ENCODE assay signal across 10 mouse cellular contexts in the genomic region with DNA sequence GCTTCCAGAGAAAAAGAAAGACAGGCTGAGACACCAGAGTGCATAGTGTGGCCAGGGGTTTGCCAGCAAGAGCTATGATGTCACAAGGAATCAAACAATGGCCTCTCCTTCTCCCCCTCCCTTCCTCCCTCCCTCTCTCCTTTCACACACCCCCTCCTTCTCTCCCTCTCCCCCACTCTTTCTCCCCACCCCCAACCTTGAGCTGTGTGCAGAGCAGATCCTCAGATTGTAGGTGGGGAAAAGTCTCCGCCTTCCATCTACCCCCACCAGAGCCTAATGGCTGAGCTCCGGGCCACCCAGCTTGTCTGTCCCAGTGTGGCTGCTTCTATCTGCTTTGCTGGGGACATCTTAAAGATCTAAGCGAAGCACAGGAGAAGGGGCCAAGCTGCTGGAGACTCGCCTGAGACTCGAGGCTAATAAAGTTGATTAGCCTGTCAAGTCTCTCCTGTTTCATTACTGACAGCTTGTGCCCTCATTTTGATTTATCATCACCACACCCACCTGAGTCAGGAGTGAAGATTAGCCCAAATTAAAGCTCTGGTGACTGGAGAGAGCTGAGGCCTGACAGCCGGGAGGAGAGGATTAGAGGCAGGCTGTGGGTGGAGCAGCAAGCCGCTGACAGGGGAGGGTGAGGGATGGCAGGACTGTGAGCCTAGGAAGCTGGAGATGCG.
DNase-seq lines count a peak whose midpoint lies in the region; ATAC-seq and TF ChIP-seq lines count a peak whose summit lies in the region.
"Had no signal": no experiment of that assay in that cellular context is flagged by ENCODE, and none has a peak within 500 bp of the region (broad histone marks: within the 10 kb centered on the region; RNA-seq: fewer than 3 reads in every experiment).

No protein-coding gene starts in this region.

- H3K9ac ChIP-seq in intestine, embryonic 14.5 days (ENCODE audit: low read length) = no peak overlapping the region
- H3K9ac ChIP-seq in intestine, postnatal 0 days (ENCODE audit: low read depth, low read length) = no peak overlapping the region
- H3K9ac ChIP-seq in midbrain, embryonic 13.5 days (replicated peaks) = 0 out of 2 replicates have a peak overlapping the region, but pooled peaks have one; percentile 16
- H3K9ac ChIP-seq: liver, embryonic 12.5 days had no signal

- WGBS in intestine, embryonic 14.5 days = 4% methylated on average over 8 of the region's 8 CpGs
- WGBS in intestine, postnatal 0 days = 4% methylated on average over 8 of the region's 8 CpGs
- 2% methylated on average over 8 of the region's 8 CpGs for WGBS in midbrain, embryonic 13.5 days

- no peaks in the 10 kb centered on the region for H3K9me3 ChIP-seq in intestine, embryonic 14.5 days (ENCODE audit: control insufficient read depth, low read length)
- H3K9me3 ChIP-seq in intestine, postnatal 0 days (ENCODE audit: control insufficient read depth) = no peaks in the 10 kb centered on the region
- H3K9me3 ChIP-seq in midbrain, embryonic 13.5 days = no peaks in the 10 kb centered on the region
- H3K9me3 ChIP-seq: liver, embryonic 12.5 days had no signal

- no peak overlapping the region for H3K4me3 ChIP-seq in intestine, embryonic 14.5 days (ENCODE audit: low read depth, low read length)
- no peak overlapping the region for H3K4me3 ChIP-seq in intestine, postnatal 0 days (ENCODE audit: low read depth, low read length)
- no peak overlapping the region for H3K4me3 ChIP-seq in midbrain, embryonic 13.5 days (replicated peaks)
- H3K4me3 ChIP-seq: liver, embryonic 12.5 days had no signal

- peak; percentile 63 for DNase-seq in intestine, embryonic 14.5 days (ENCODE audit: low spot score)
- DNase-seq in embryo, embryonic 10.5 days (ENCODE audit: low spot score) = peak; percentile 82
- peak; percentile 1 for DNase-seq in gonadal fat pad, adult 2 months (ENCODE audit: low read depth)
- no peak for DNase-seq in adrenal gland, adult 18-20 months (ENCODE audit: low spot score in 2 of 2)
- DNase-seq in right cerebral cortex, adult 18-20 months = no peak
- DNase-seq in lung, postnatal 36 days = no peak
- DNase-seq: gastrocnemius, postnatal 25 days had no signal

- peak overlapping the region; percentile 26 for H3K4me2 ChIP-seq in intestine, embryonic 14.5 days (ENCODE audit: low read length)
- H3K4me2 ChIP-seq in intestine, postnatal 0 days (replicated peaks; ENCODE audit: low read depth) = no peak overlapping the region
- peak overlapping the region; percentile 36 for H3K4me2 ChIP-seq in midbrain, embryonic 13.5 days (replicated peaks)
- H3K4me2 ChIP-seq: liver, embryonic 12.5 days had no signal

- H3K27me3 ChIP-seq in intestine, embryonic 14.5 days (replicated peaks; ENCODE audit: control insufficient read depth, insufficient read depth, low read length) = no peaks in the 10 kb centered on the region
- H3K27me3 ChIP-seq in intestine, postnatal 0 days (replicated peaks; ENCODE audit: control insufficient read depth, insufficient read depth, low read length) = no peaks in the 10 kb centered on the region
- peaks cover 8% of the 10 kb centered on the region; the same call in 1 of the 2 replicates for H3K27me3 ChIP-seq in midbrain, embryonic 13.5 days
- H3K27me3 ChIP-seq: liver, embryonic 12.5 days had no signal

- H3K4me1 ChIP-seq in intestine, embryonic 14.5 days (replicated peaks; ENCODE audit: control insufficient read depth, insufficient read depth, low read length) = peaks cover 32% of the 10 kb centered on the region; the same call in 1 of the 2 replicates
- no peaks in the 10 kb centered on the region for H3K4me1 ChIP-seq in intestine, postnatal 0 days (replicated peaks; ENCODE audit: control insufficient read depth, insufficient read depth, low read length)
- peaks cover 26% of the 10 kb centered on the region for H3K4me1 ChIP-seq in midbrain, embryonic 13.5 days (replicated peaks)
- H3K4me1 ChIP-seq: liver, embryonic 12.5 days had no signal

- peak; percentile 66 for ATAC-seq in intestine, embryonic 14.5 days (replicated peaks; ENCODE audit: low FRiP score, low TSS enrichment, low read depth)
- no peak for ATAC-seq in intestine, postnatal 0 days
- peak; percentile 87 for ATAC-seq in midbrain, embryonic 13.5 days
- ATAC-seq: liver, embryonic 12.5 days had no signal

- no peaks in the 10 kb centered on the region for H3K36me3 ChIP-seq in intestine, embryonic 14.5 days (ENCODE audit: control insufficient read depth, insufficient read depth, low read length)
- H3K36me3 ChIP-seq in intestine, postnatal 0 days (ENCODE audit: control insufficient read depth, insufficient read depth) = no peaks in the 10 kb centered on the region
- no peaks in the 10 kb centered on the region for H3K36me3 ChIP-seq in midbrain, embryonic 13.5 days
- H3K36me3 ChIP-seq: liver, embryonic 12.5 days had no signal

- TF ChIP-seq CTCF in intestine, postnatal 0 days (IDR thresholded peaks at IDR 0.05; ENCODE audit: low read depth) = no peak

- H3K27ac ChIP-seq in intestine, embryonic 14.5 days (ENCODE audit: low read depth) = 0 out of 2 replicates have a peak overlapping the region, but pooled peaks have one; percentile 16
- no peak overlapping the region for H3K27ac ChIP-seq in intestine, postnatal 0 days (ENCODE audit: low read depth, low read length)
- peak overlapping the region; percentile 72 for H3K27ac ChIP-seq in midbrain, embryonic 13.5 days
- H3K27ac ChIP-seq: liver, embryonic 12.5 days had no signal

Comparison
In these comparisons a context has a peak if more than half of its experiments do, and no peak if none do; other contexts are left out.
1. DNase-seq: peak in intestine, embryonic 14.5 days (single experiment), embryo, embryonic 10.5 days (single experiment) and gonadal fat pad, adult 2 months (single experiment); none in adrenal gland, adult 18-20 months (0 of 2), right cerebral cortex, adult 18-20 months (single experiment) and lung, postnatal 36 days (single experiment).